Mouse (Mus musculus) MEL (cell line): ENCODE measurements around the gene Ppp1r1b. TPM values are rescaled to one million over a fixed set of nuclear protein-coding genes. Genes with fewer than 3 reads are reported as not detected.

ENCODE experiments used
- DNase-seq: peaks from one replicate; pipeline ENCODE4 v3.0.0; 2011; ENCODE audit warnings: low read depth, low spot score
- H3K27ac ChIP-seq: 2 replicates; pipeline ENCODE4 v1.5.1; 2012; ENCODE audit warnings: low read depth, mild to moderate bottlenecking, control low read depth, low read length, moderate library complexity; ENCODE audit not compliant: control insufficient read depth
- H3K27me3 ChIP-seq, 2 experiments: fragments of 150-350 bp in 1 of 2; sonication (generic) in 1 of 2; 2 replicates each; pipeline ENCODE4 v1.6.1; 2012; ENCODE audit warnings: low read length in 2 of 2, mild to moderate bottlenecking in 2 of 2, improper control_type of control experiment in 1 of 2, moderate library complexity in 1 of 2; ENCODE audit not compliant: insufficient read depth in 2 of 2, control insufficient read depth in 1 of 2
- H3K36me3 ChIP-seq, 2 experiments: 2 replicates each; pipeline ENCODE4 v1.6.1; 2012 to 2014; ENCODE audit warnings: low read length in 2 of 2, improper control_type of control experiment in 1 of 2, inconsistent platforms in 1 of 2, mild to moderate bottlenecking in 1 of 2; ENCODE audit not compliant: insufficient read depth in 2 of 2, control insufficient read depth in 1 of 2
- H3K4me1 ChIP-seq, 2 experiments: fragments of 150-350 bp in 1 of 2; sonication (generic) in 1 of 2; 2 replicates each; pipeline ENCODE4 v1.6.1; 2012; ENCODE audit warnings: low read length in 2 of 2, improper control_type of control experiment in 1 of 2, mild to moderate bottlenecking in 1 of 2; ENCODE audit not compliant: insufficient read depth in 2 of 2, control insufficient read depth in 1 of 2
- H3K4me3 ChIP-seq, 2 experiments: fragments of 150-350 bp in 1 of 2; sonication (generic) in 1 of 2; 2 replicates each; pipeline ENCODE4 v1.5.1; 2012; ENCODE audit warnings: low read depth in 2 of 2, low read length in 2 of 2, mild to moderate bottlenecking in 2 of 2, moderate library complexity in 2 of 2, control low read depth in 1 of 2, improper control_type of control experiment in 1 of 2; ENCODE audit not compliant: control insufficient read depth in 1 of 2, insufficient read depth in 1 of 2
- H3K79me2 ChIP-seq: 2 replicates; pipeline ENCODE4 v1.6.1; 2012; ENCODE audit warnings: mild to moderate bottlenecking, low read length, moderate library complexity; ENCODE audit not compliant: control insufficient read depth, poor library complexity, insufficient read depth
- H3K9ac ChIP-seq: 2 replicates; pipeline ENCODE4 v1.6.1; 2012; ENCODE audit warnings: low read depth, mild to moderate bottlenecking, control low read depth, low read length, moderate library complexity; ENCODE audit not compliant: control insufficient read depth, poor library complexity, severe bottlenecking
- H3K9me3 ChIP-seq: fragments of 150-350 bp; sonication (generic); replicated peaks from 2 replicates; pipeline ENCODE4 v1.6.1; 2012; ENCODE audit warnings: mild to moderate bottlenecking, low read length, improper control_type of control experiment, moderate library complexity; ENCODE audit not compliant: insufficient read depth
- BHLHE40 ChIP-seq: IDR thresholded peaks from 2 replicates; pipeline ENCODE4 v1.6.1; 2012; ENCODE audit warnings: low read depth, mild to moderate bottlenecking, inconsistent platforms, low read length, improper control_type of control experiment, borderline replicate concordance
- CHD1 ChIP-seq: IDR thresholded peaks from 2 replicates; pipeline ENCODE4 v1.6.1; 2012; ENCODE audit warnings: low read depth, mild to moderate bottlenecking, inconsistent platforms, low read length, improper control_type of control experiment
- ETS1 ChIP-seq: IDR thresholded peaks from 2 replicates; pipeline ENCODE4 v1.6.1; 2012; ENCODE audit warnings: low read depth, mild to moderate bottlenecking, inconsistent platforms, low read length, improper control_type of control experiment, moderate library complexity
- HCFC1 ChIP-seq: IDR thresholded peaks from 2 replicates; pipeline ENCODE4 v1.6.1; 2012; ENCODE audit warnings: low read depth, mild to moderate bottlenecking, inconsistent platforms, low read length, improper control_type of control experiment, moderate library complexity
- MAX ChIP-seq: IDR thresholded peaks from 2 replicates; pipeline ENCODE4 v1.6.1; 2011; ENCODE audit warnings: low read length, improper control_type of control experiment
- MAZ ChIP-seq: IDR thresholded peaks from 2 replicates; pipeline ENCODE4 v1.6.1; 2012; ENCODE audit warnings: low read depth, mild to moderate bottlenecking, inconsistent platforms, low read length, improper control_type of control experiment
- MXI1 ChIP-seq: IDR thresholded peaks from 2 replicates; pipeline ENCODE4 v1.6.1; 2011; ENCODE audit warnings: mild to moderate bottlenecking, low read depth, low read length, improper control_type of control experiment
- NRF1 ChIP-seq: IDR thresholded peaks from 2 replicates; pipeline ENCODE4 v1.6.1; 2014; ENCODE audit warnings: low read depth, mild to moderate bottlenecking, inconsistent platforms, low read length, improper control_type of control experiment, moderate library complexity; ENCODE audit not compliant: poor library complexity, insufficient read depth, severe bottlenecking
- USF2 ChIP-seq, 2 experiments: IDR thresholded peaks; 2 replicates each; pipeline ENCODE4 v1.6.1; 2011 to 2012; ENCODE audit warnings: improper control_type of control experiment in 2 of 2, low read length in 2 of 2, borderline replicate concordance in 1 of 2, inconsistent platforms in 1 of 2, low read depth in 1 of 2, mild to moderate bottlenecking in 1 of 2; ENCODE audit not compliant: insufficient read depth in 1 of 2
- ZC3H11A ChIP-seq: IDR thresholded peaks from 2 replicates; pipeline ENCODE4 v1.6.1; 2012; ENCODE audit warnings: low read depth, mild to moderate bottlenecking, inconsistent platforms, low read length, improper control_type of control experiment
- polyA plus RNA-seq, 2 experiments: library from polyadenylated mRNA; stranded (reverse) in 1 of 2; unstranded in 1 of 2; fragments of >175 nt in 1 of 2; fragments of >200 nt in 1 of 2; gene quantifications; 2 replicates each; pipeline versions ENCODE4 v1.2.1 to v1.2.4; 2012; ENCODE audit warnings: low replicate concordance in 2 of 2, low read depth in 1 of 2; ENCODE audit not compliant: insufficient read length in 2 of 2, insufficient read depth in 1 of 2, missing spikeins in 1 of 2
- total RNA-seq: library from RNA; depleted of rRNA; stranded (reverse); fragments of 300-350 nt; gene quantifications from 2 replicates; pipeline ENCODE4 v1.2.3, GENCODE M21; 2012

The Ppp1r1b gene
- total and polyA plus RNA-seq, 3 experiments: 35.2 to 114 TPM; not detected in 1

DNA sequence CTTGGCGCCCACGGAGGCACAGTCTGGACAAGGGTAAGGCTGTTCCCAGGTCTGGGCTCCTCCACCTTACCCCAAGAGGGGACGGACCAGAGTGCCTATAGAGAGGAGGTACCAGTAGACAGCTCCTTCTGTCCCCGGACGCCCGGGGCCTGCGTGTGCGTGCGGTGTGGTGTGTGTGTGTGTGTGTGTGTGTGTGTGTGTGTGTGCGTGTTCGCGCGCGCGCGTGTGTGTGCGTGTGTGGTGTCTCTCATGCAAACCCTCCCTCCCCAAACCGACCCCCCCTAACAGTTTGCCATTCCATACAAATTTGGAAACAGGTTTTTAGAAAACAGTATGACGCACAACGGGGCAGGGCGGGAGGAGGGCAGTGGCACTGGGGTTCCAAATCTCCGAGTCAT is 22.4 kb upstream of the Ppp1r1b start:
- Histone ChIP-seq H3K4me3 (no peak overlapping the region), H3K79me2 (no peaks in the 10 kb centered on the region), H3K36me3 (no peaks in the 10 kb centered on the region), H3K27ac (no peak overlapping the region), H3K27me3 (peaks cover 0 to 18% of the 10 kb centered on the region in 2 experiments; a peak in 2 of 4 replicates), H3K9ac (no peak overlapping the region), H3K4me1 (no peaks in the 10 kb centered on the region), H3K9me3 (no peaks in the 10 kb centered on the region)
- no peak for DNase-seq
- TF ChIP-seq ZC3H11A (no peak), MAX (no peak)

DNA sequence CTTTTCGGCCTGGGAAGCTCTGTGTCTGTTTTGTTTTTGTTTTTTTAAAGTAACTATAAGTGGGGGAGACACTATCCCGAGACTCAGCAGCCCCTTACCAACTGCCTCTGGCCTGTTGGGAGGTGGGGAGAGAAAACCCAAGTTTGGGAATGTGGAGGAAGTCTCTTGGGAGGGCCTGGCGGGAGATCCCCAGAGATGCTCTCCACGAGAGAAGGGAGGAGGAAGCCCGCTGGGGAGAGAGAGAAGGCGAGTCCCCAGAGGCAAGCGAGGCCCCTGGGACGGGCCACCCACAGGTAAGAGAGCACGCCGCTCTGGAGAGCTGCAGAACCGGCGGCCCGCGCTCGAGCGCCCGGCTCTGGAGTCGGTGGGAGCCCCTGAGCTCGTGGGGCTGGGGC is 21.5 kb upstream of the Ppp1r1b start:
- TF ChIP-seq USF2 (IDR thresholded peaks at IDR 0.05; ENCODE audit: borderline replicate concordance in 1 of 2, insufficient read depth in 1 of 2, low read depth in 1 of 2, low read length in 2 of 2): no peak
- H3K9ac ChIP-seq: no peak overlapping the region
- no peak for DNase-seq

DNA sequence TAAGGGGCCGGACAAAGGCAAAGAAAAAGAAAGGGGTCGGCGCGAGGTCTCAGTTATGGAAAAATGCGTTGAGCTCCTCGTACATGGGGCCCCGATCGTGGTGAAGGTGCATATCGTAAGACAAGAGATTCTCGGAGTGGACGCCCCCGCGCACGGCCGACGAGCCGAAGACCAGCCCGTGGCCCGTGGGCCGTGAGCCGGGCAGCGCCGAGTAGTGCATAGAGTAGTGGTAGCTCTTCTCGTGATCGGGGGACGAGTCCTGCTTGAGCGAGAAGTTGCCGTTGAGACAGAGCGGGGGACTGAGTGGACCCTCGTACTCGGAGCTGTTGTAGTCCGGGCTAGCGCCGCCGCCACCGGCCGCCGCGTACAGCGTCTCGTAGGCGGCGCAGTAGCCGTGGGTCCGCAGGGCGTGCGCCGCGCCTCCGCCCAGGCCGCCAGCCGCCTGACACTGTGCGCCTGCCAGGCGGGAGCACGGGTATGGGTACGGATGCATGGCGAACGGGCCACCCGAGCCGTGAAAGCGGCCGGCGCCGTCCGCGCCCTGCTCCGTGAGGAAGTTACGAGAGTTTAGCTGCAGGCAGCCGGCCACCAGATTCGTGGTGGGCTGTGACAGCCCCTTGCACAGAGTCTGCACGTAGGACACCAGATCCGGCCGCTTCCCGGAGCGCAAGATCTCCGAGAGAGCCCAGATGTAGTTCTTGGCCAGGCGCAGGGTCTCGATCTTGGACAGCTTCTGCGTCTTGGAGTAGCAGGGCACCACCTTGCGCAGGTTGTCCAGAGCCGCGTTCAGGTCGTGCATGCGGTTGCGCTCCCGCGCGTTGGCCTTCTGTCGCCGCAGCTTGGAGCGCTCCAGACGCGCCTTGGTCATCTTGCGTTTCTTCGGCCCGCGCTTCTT is 20.8 kb upstream of the Ppp1r1b start:
- no peak for DNase-seq
- Histone ChIP-seq H3K9me3 (no peaks in the 10 kb centered on the region), H3K27me3 (peaks cover 0 to 10% of the 10 kb centered on the region in 2 experiments; a peak in 2 of 4 replicates), H3K9ac (no peak overlapping the region), H3K79me2 (no peaks in the 10 kb centered on the region), H3K4me1 (no peaks in the 10 kb centered on the region), H3K4me3 (no peak overlapping the region), H3K36me3 (no peaks in the 10 kb centered on the region), H3K27ac (no peak overlapping the region)
- TF ChIP-seq ETS1: no peak
- TF ChIP-seq BHLHE40: no peak
- no peak for TF ChIP-seq MXI1
- no peak for TF ChIP-seq MAZ
- no peak for TF ChIP-seq CHD1
- TF ChIP-seq NRF1: no peak
- no peak for TF ChIP-seq HCFC1
- TF ChIP-seq, all 39 proteins: peak for 0

More for the DNA sequence above, 21.5 kb upstream of the Ppp1r1b start:
- no peaks in the 10 kb centered on the region for H3K9me3 ChIP-seq
- H3K27me3 ChIP-seq: peaks cover 0 to 13% of the 10 kb centered on the region in 2 experiments; a peak in 2 of 4 replicates
- H3K27ac ChIP-seq: no peak overlapping the region
- no peaks in the 10 kb centered on the region for H3K79me2 ChIP-seq
- no peaks in the 10 kb centered on the region for H3K4me1 ChIP-seq
- H3K36me3 ChIP-seq: no peaks in the 10 kb centered on the region
- H3K4me3 ChIP-seq: no peak overlapping the region
